ENCODE assay signal across 7 mouse cellular contexts in genomic region chr2:164168571-164168946, GRCm38 (mm10). TPM values are rescaled to one million over a fixed set of nuclear protein-coding genes. Genes with fewer than 3 reads are reported as not detected.
DNase-seq lines count a peak whose midpoint lies in the region; ATAC-seq and TF ChIP-seq lines count a peak whose summit lies in the region.

No protein-coding gene starts in this region.

- no peak for ATAC-seq in lung, embryonic 15.5 days (ENCODE audit: borderline replicate concordance, extremely low read depth, low FRiP score, low TSS enrichment)
- ATAC-seq in hindbrain, embryonic 14.5 days (ENCODE audit: low FRiP score) = peak; percentile 40; the same call in 1 of the 2 replicates
- peak; percentile 34; the same call in 1 of the 2 replicates for ATAC-seq in megakaryocyte-erythroid progenitor cell, adult 5-6 weeks (replicated peaks; ENCODE audit: low FRiP score, low TSS enrichment, poor library complexity, severe bottlenecking)
- ATAC-seq in cerebellum, adult (ENCODE audit: insufficient number of reproducible peaks, low FRiP score, low TSS enrichment) = no peak

- no peaks in the 10 kb centered on the region for H3K36me3 ChIP-seq in lung, embryonic 15.5 days
- H3K36me3 ChIP-seq in hindbrain, embryonic 14.5 days (replicated peaks; ENCODE audit: control insufficient read depth, insufficient read depth) = no peaks in the 10 kb centered on the region

- TF ChIP-seq POLR2A in cortical plate, adult 2 months (IDR thresholded peaks at IDR 0.05; ENCODE audit: extremely low read depth, insufficient read depth, low read length) = no peak

- no peak overlapping the region for H3K27ac ChIP-seq in lung, embryonic 15.5 days
- H3K27ac ChIP-seq in cortical plate, adult 2 months (ENCODE audit: insufficient read depth, low read length) = no peak overlapping the region
- no peak overlapping the region for H3K27ac ChIP-seq in hindbrain, embryonic 14.5 days

- peaks cover 80% of the 10 kb centered on the region for H3K27me3 ChIP-seq in lung, embryonic 15.5 days
- H3K27me3 ChIP-seq in hindbrain, embryonic 14.5 days (ENCODE audit: control insufficient read depth, insufficient read depth, low read length) = peaks cover 68% of the 10 kb centered on the region

- H3K4me3 ChIP-seq in lung, embryonic 15.5 days = peak overlapping the region; percentile 29
- H3K4me3 ChIP-seq in cortical plate, adult 2 months (ENCODE audit: insufficient read depth, low read length) = peak overlapping the region; percentile 26
- H3K4me3 ChIP-seq in hindbrain, embryonic 14.5 days (replicated peaks; ENCODE audit: low read length) = peak overlapping the region; percentile 36

- no peak overlapping the region for H3K9ac ChIP-seq in lung, embryonic 15.5 days
- H3K9ac ChIP-seq in hindbrain, embryonic 14.5 days = peak overlapping the region; percentile 31; the same call in 1 of the 2 replicates

- H3K4me2 ChIP-seq in lung, embryonic 15.5 days = peak overlapping the region; percentile 60
- H3K4me2 ChIP-seq in hindbrain, embryonic 14.5 days (replicated peaks) = peak overlapping the region; percentile 63

- DNase-seq in lung, adult 18-20 months = no peak
- peak; percentile 35 for DNase-seq in hindbrain, embryonic 14.5 days (ENCODE audit: low spot score)
- DNase-seq in spleen, postnatal 4 days (ENCODE audit: low spot score in 2 of 2) = no peak

- no peaks in the 10 kb centered on the region for H3K9me3 ChIP-seq in lung, embryonic 15.5 days
- no peaks in the 10 kb centered on the region for H3K9me3 ChIP-seq in hindbrain, embryonic 14.5 days (ENCODE audit: control insufficient read depth, low read length)

- H3K4me1 ChIP-seq in lung, embryonic 15.5 days = peaks cover 19% of the 10 kb centered on the region
- peaks cover under 1% of the 10 kb centered on the region; the same call in 1 of the 2 replicates for H3K4me1 ChIP-seq in cortical plate, adult 2 months (ENCODE audit: control insufficient read depth, insufficient read depth, low read length)
- H3K4me1 ChIP-seq in hindbrain, embryonic 14.5 days (replicated peaks; ENCODE audit: control insufficient read depth, insufficient read depth, low read length) = peaks cover 18% of the 10 kb centered on the region

- WGBS in lung, embryonic 15.5 days = 8% methylated on average over 42 of the region's 42 CpGs
- 6% methylated on average over 42 of the region's 42 CpGs for WGBS in hindbrain, embryonic 14.5 days

- TF ChIP-seq CTCF in cortical plate, adult 2 months (IDR thresholded peaks at IDR 0.05; ENCODE audit: extremely low read depth, insufficient read depth, low read length) = no peak

RNA-seq across cellular contexts. Expression of gene Kcns1, which starts 2.4 kb away (rescaled TPM):
- polyA plus RNA-seq in lung, embryonic 15.5 days (2015; fragmentation: Nextera tagmentation; extraction: Ambion mirVana) = not detected in 2 replicates
- polyA plus RNA-seq in cortical plate, adult 2 months (2012; rRNA removed) = 17.3 and 17.6 TPM in 2 replicates
- polyA plus RNA-seq in hindbrain, embryonic 14.5 days (2014; fragmentation: Nextera tagmentation; extraction: Ambion mirVana) = 1.1 and 1.6 TPM in 2 replicates
- 0.26 and 0.40 TPM in 2 replicates for total RNA-seq in megakaryocyte-erythroid progenitor cell, adult 5-6 weeks (2014; fragmentation: Nextera tagmentation)
- 0.88 and 2.2 TPM in 2 replicates for total RNA-seq in megakaryocyte-erythroid progenitor cell, adult 5-6 weeks (2017)

RNA-seq across cellular contexts. Expression of gene Wfdc5, which starts 14.0 kb away (rescaled TPM):
- polyA plus RNA-seq in lung, embryonic 15.5 days (2015; fragmentation: Nextera tagmentation; extraction: Ambion mirVana) = not detected in 2 replicates
- polyA plus RNA-seq in cortical plate, adult 2 months (2012; rRNA removed) = not detected in 2 replicates
- polyA plus RNA-seq in hindbrain, embryonic 14.5 days (2014; fragmentation: Nextera tagmentation; extraction: Ambion mirVana) = not detected in 2 replicates
- total RNA-seq in megakaryocyte-erythroid progenitor cell, adult 5-6 weeks (2014; fragmentation: Nextera tagmentation) = not detected in 2 replicates
- not detected in 2 replicates for total RNA-seq in megakaryocyte-erythroid progenitor cell, adult 5-6 weeks (2017)

RNA-seq across cellular contexts. Expression of gene Wfdc12, which starts 21.8 kb away (rescaled TPM):
- not detected in 2 replicates for polyA plus RNA-seq in lung, embryonic 15.5 days (2015; fragmentation: Nextera tagmentation; extraction: Ambion mirVana)
- polyA plus RNA-seq in cortical plate, adult 2 months (2012; rRNA removed) = 0.19 TPM in 2 replicates
- polyA plus RNA-seq in hindbrain, embryonic 14.5 days (2014; fragmentation: Nextera tagmentation; extraction: Ambion mirVana) = not detected in 2 replicates
- not detected in 2 replicates for total RNA-seq in megakaryocyte-erythroid progenitor cell, adult 5-6 weeks (2014; fragmentation: Nextera tagmentation)
- not detected in 2 replicates for total RNA-seq in megakaryocyte-erythroid progenitor cell, adult 5-6 weeks (2017)

RNA-seq across cellular contexts. Expression of gene Wfdc15a, which starts 31.4 kb away (rescaled TPM):
- polyA plus RNA-seq in lung, embryonic 15.5 days (2015; fragmentation: Nextera tagmentation; extraction: Ambion mirVana) = not detected in 2 replicates
- 0.29 TPM in 1 of 2 replicates, not detected in the other for polyA plus RNA-seq in cortical plate, adult 2 months (2012; rRNA removed)
- not detected in 2 replicates for polyA plus RNA-seq in hindbrain, embryonic 14.5 days (2014; fragmentation: Nextera tagmentation; extraction: Ambion mirVana)
- not detected in 2 replicates for total RNA-seq in megakaryocyte-erythroid progenitor cell, adult 5-6 weeks (2014; fragmentation: Nextera tagmentation)
- not detected in 2 replicates for total RNA-seq in megakaryocyte-erythroid progenitor cell, adult 5-6 weeks (2017)

RNA-seq across cellular contexts. Expression of gene Wfdc15b, which starts 52.9 kb away (rescaled TPM):
- 0.45 TPM in 1 of 2 replicates, not detected in the other for polyA plus RNA-seq in lung, embryonic 15.5 days (2015; fragmentation: Nextera tagmentation; extraction: Ambion mirVana)
- not detected in 2 replicates for polyA plus RNA-seq in cortical plate, adult 2 months (2012; rRNA removed)
- not detected in 2 replicates for polyA plus RNA-seq in hindbrain, embryonic 14.5 days (2014; fragmentation: Nextera tagmentation; extraction: Ambion mirVana)
- not detected in 2 replicates for total RNA-seq in megakaryocyte-erythroid progenitor cell, adult 5-6 weeks (2014; fragmentation: Nextera tagmentation)
- total RNA-seq in megakaryocyte-erythroid progenitor cell, adult 5-6 weeks (2017) = not detected in 2 replicates

Comparison
In these comparisons a context has a peak if more than half of its experiments do, and no peak if none do; other contexts are left out.
1. ATAC-seq: peak in hindbrain, embryonic 14.5 days (single experiment) and megakaryocyte-erythroid progenitor cell, adult 5-6 weeks (single experiment); none in lung, embryonic 15.5 days (single experiment) and cerebellum, adult (single experiment).
2. Peak in every context shown above with its lines, with median percentiles within 50 percentile points of each other: H3K4me3 ChIP-seq.